Mouse (Mus musculus): Measurements from ENCODE around the gene Apbb2.

- TF ChIP-seq POLR2A (IDR thresholded peaks at IDR 0.05; ENCODE audit: insufficient read length, low read depth), result no peak
- no peak for TF ChIP-seq TCF12 (IDR thresholded peaks at IDR 0.05; ENCODE audit: insufficient read depth, poor library complexity, severe bottlenecking)
- TF ChIP-seq POLR2AphosphoS2 (IDR thresholded peaks at IDR 0.05; ENCODE audit: insufficient read length, low read depth), result no peak
- TF ChIP-seq MYOD1 (IDR thresholded peaks at IDR 0.05; ENCODE audit: control insufficient read depth in 1 of 3, insufficient read length in 2 of 3, low read depth in 2 of 3), result no peak
- TF ChIP-seq MYOG (IDR thresholded peaks at IDR 0.05; ENCODE audit: control insufficient read depth in 1 of 3, insufficient read depth in 1 of 3, insufficient read length in 2 of 3, low read depth in 2 of 3), result no peak
These were observed 76.1 kb downstream of the Apbb2 start for GRCm38 (mm10) chr5:66542521-66542920.
